Mouse (Mus musculus): Measurements from ENCODE around the gene Gm49711. TPM values are rescaled to one million over a fixed set of nuclear protein-coding genes. Genes with fewer than 3 reads are reported as not detected.

The Gm49711 gene
- polyA plus RNA-seq (2014; fragmentation: Illumina TruSeq; extraction: RNeasy Lipid Tissue Mini Kit (QIAGEN cat#74804); ENCODE audit: low read depth, low replicate concordance): not detected

DNA sequence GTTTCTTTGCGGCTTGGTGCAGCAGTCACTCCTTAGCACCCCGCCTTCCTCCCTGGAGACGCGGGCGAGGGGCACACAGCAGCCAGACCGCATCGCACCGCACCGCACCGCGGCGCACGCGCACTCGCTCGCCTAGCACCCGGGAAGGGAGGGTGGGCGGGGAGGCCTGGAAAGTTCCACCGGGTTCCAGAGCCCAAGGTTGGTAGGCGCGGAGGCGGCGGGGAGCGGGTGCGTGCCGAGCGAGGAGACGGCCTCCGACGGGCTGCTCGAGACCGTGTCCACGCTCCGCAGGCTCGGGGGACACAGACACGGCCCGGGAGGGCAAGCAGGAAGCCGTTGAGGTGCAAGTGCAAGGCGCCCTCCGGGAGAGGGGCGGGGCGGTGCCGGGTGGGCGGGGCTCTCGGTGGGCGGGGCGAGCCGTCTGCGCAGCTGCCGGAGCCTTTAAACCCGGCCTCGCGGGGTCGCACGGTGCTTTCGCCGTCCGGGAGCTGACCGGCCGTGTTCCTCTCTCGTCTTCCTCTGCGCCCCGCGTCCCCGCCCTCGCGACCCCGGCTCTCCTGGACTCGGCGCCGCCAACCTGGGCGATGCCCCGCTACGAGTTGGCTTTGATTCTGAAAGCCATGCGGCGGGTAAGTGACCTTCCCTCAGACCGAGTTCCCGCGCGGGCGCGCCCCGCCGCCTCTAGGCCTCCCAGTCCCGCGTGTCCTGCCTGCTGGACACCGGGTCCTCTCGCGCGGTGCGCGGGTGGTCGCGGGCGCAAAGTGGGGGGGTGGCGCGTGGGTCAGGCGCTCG is at the start of gene Gm49711, which contains the start of the genes Mrps6 and Slc5a3:
Gene Gm49711 (plus strand): TSS at position 465 of the 792 bp plus-strand sequence.
Gene Mrps6 (plus strand): TSS at position 419 of the 792 bp plus-strand sequence.
Gene Slc5a3 (plus strand): TSS at position 471 of the 792 bp plus-strand sequence.

Other genes with a start within 250 kb of the Gm49711 start
- 128 TPM for gene Mrps6, start within 50 bp of the Gm49711 start, polyA plus RNA-seq (2014; fragmentation: Illumina TruSeq; extraction: RNeasy Lipid Tissue Mini Kit (QIAGEN cat#74804); ENCODE audit: low read depth, low replicate concordance)
- 37.3 TPM for gene Slc5a3, start within 50 bp of the Gm49711 start, polyA plus RNA-seq (2014; fragmentation: Illumina TruSeq; extraction: RNeasy Lipid Tissue Mini Kit (QIAGEN cat#74804); ENCODE audit: low read depth, low replicate concordance)
- gene Kcne2, start 234.1 kb downstream of the Gm49711 start, polyA plus RNA-seq (2014; fragmentation: Illumina TruSeq; extraction: RNeasy Lipid Tissue Mini Kit (QIAGEN cat#74804); ENCODE audit: low read depth, low replicate concordance): 2.1 TPM
- gene Smim11, start 243.0 kb downstream of the Gm49711 start, polyA plus RNA-seq (2014; fragmentation: Illumina TruSeq; extraction: RNeasy Lipid Tissue Mini Kit (QIAGEN cat#74804); ENCODE audit: low read depth, low replicate concordance): 88.5 TPM

All from sigmoid colon, adult 10 weeks (tissue).